Mouse (Mus musculus) kidney, postnatal 0 days (tissue): ENCODE data around the gene Shank2. TPM values are rescaled to one million over a fixed set of nuclear protein-coding genes. Genes with fewer than 3 reads are reported as not detected.

Experiments
- ATAC-seq: fragments of 200-750 bp; cut with Nextera tagmentation; replicated peaks from 2 replicates; pipeline ENCODE4 v1.8.0; 2017; ENCODE audit warnings: low read depth, moderate number of reproducible peaks, moderate TSS enrichment, moderate library complexity; ENCODE audit not compliant: low FRiP score
- DNase-seq: peaks from one replicate; pipeline ENCODE4 v3.0.0-alpha.2; 2016; ENCODE audit warnings: low spot score
- H3K27ac ChIP-seq: fragments of 300-500 bp; sonication (generic); 2 replicates; pipeline ENCODE4 v1.5.1; 2014; ENCODE audit warnings: mild to moderate bottlenecking
- H3K27me3 ChIP-seq: fragments of 300-500 bp; sonication (generic); 2 replicates; pipeline ENCODE4 v1.6.1; 2014; ENCODE audit warnings: low read length, mixed read lengths; ENCODE audit not compliant: insufficient read depth
- H3K36me3 ChIP-seq: fragments of 300-500 bp; sonication (generic); 2 replicates; pipeline ENCODE4 v1.6.1; 2014; ENCODE audit warnings: low read length, mixed read lengths; ENCODE audit not compliant: insufficient read depth
- H3K4me1 ChIP-seq: fragments of 300-500 bp; sonication (generic); replicated peaks from 2 replicates; pipeline ENCODE4 v1.6.1; 2014; ENCODE audit warnings: antibody characterized with exemption, low read length, mixed read lengths; ENCODE audit not compliant: insufficient read depth
- H3K4me2 ChIP-seq: fragments of 300-500 bp; sonication (generic); 2 replicates; pipeline ENCODE4 v1.6.1; 2014; ENCODE audit warnings: mild to moderate bottlenecking, low read length, moderate library complexity, mixed read lengths
- H3K4me3 ChIP-seq: fragments of 300-500 bp; sonication (generic); replicated peaks from 2 replicates; pipeline ENCODE4 v1.5.1; 2014; ENCODE audit warnings: low read depth, low read length
- H3K9ac ChIP-seq: fragments of 300-500 bp; sonication (generic); 2 replicates; pipeline ENCODE4 v1.6.1; 2014; ENCODE audit warnings: low read depth, low read length
- H3K9me3 ChIP-seq: fragments of 300-500 bp; sonication (generic); replicated peaks from 2 replicates; pipeline ENCODE4 v1.6.1; 2016; ENCODE audit warnings: low read length, inconsistent platforms, mixed read lengths
- CTCF ChIP-seq: IDR thresholded peaks from 2 replicates; pipeline ENCODE4 v1.5.1; 2016; ENCODE audit warnings: antibody characterized with exemption, low read depth, mild to moderate bottlenecking, moderate library complexity
- WGBS: fragments of 180-500 bp; shearing (Covaris S2); extraction: QIAGEN DNeasy Blood & Tissue Kit; methylation state at CpG from one replicate; pipeline ENCODE4 v1.1.7; 2014; 5-methylcytosine and 5-hydroxymethylcytosine counted together
- polyA plus RNA-seq: library from polyadenylated mRNA; unstranded; fragments of >200 nt; fragmentation: Nextera tagmentation; extraction: Ambion mirVana; gene quantifications from 2 replicates; pipeline ENCODE4 v1.2.1, GENCODE M21; 2015

Gene Shank2
- polyA plus RNA-seq, 1 experiment from 2014 or later = 2.6 TPM

- Histone ChIP-seq H3K4me1 (no peaks in the 10 kb centered on the region), H3K4me2 (no peak overlapping the region), H3K27ac (no peak overlapping the region), H3K9me3 (no peaks in the 10 kb centered on the region), H3K27me3 (no peaks in the 10 kb centered on the region), H3K4me3 (no peak overlapping the region), H3K36me3 (peaks cover 87% of the 10 kb centered on the region), H3K9ac (no peak overlapping the region)
- ATAC-seq (no peak), DNase-seq (no peak)
- 92% methylated on average over 11 of the region's 11 CpGs for WGBS
- TF ChIP-seq CTCF = no peak
Measured at GRCm38 (mm10) chr7:144441466-144441865, 439.7 kb downstream of the Shank2 start.

GRCm38 (mm10) chr7:144441976-144442375, 440.2 kb downstream of the Shank2 start:
- H3K9ac ChIP-seq = no peak overlapping the region
- 92% methylated on average over 4 of the region's 4 CpGs for WGBS
- TF ChIP-seq CTCF = no peak
- H3K9me3 ChIP-seq = no peaks in the 10 kb centered on the region
- DNase-seq (no peak), ATAC-seq (no peak)
- H3K27me3 ChIP-seq = no peaks in the 10 kb centered on the region
- no peak overlapping the region for H3K4me3 ChIP-seq
- no peak overlapping the region for H3K27ac ChIP-seq
- no peak overlapping the region for H3K4me2 ChIP-seq
- no peaks in the 10 kb centered on the region for H3K4me1 ChIP-seq
- H3K36me3 ChIP-seq = peaks cover 86% of the 10 kb centered on the region

- H3K9me3 ChIP-seq = no peaks in the 10 kb centered on the region
- H3K36me3 ChIP-seq = peaks cover 77% of the 10 kb centered on the region
- ATAC-seq (no peak), DNase-seq (no peak)
- no peak overlapping the region for H3K9ac ChIP-seq
- TF ChIP-seq CTCF = no peak
- 91% methylated on average over 7 of the region's 7 CpGs for WGBS
- H3K27me3 ChIP-seq = no peaks in the 10 kb centered on the region
- H3K4me1 ChIP-seq = no peaks in the 10 kb centered on the region
- no peak overlapping the region for H3K27ac ChIP-seq
- H3K4me2 ChIP-seq = no peak overlapping the region
- no peak overlapping the region for H3K4me3 ChIP-seq
Measured at GRCm38 (mm10) chr7:144444788-144445187, 443.1 kb downstream of the Shank2 start.

- Histone ChIP-seq H3K4me2 (no peak overlapping the region), H3K9ac (no peak overlapping the region), H3K4me1 (no peaks in the 10 kb centered on the region), H3K9me3 (no peaks in the 10 kb centered on the region), H3K36me3 (peaks cover 76% of the 10 kb centered on the region), H3K4me3 (no peak overlapping the region), H3K27ac (no peak overlapping the region), H3K27me3 (no peaks in the 10 kb centered on the region)
- no peak for ATAC-seq
- 93% methylated on average over 3 of the region's 3 CpGs for WGBS
- TF ChIP-seq CTCF = no peak
- no peak for DNase-seq
Measured at GRCm38 (mm10) chr7:144447146-144447545, 445.4 kb downstream of the Shank2 start.

- Histone ChIP-seq H3K27me3 (no peaks in the 10 kb centered on the region), H3K4me3 (no peak overlapping the region), H3K9me3 (no peaks in the 10 kb centered on the region), H3K36me3 (peaks cover 77% of the 10 kb centered on the region), H3K4me1 (no peaks in the 10 kb centered on the region), H3K9ac (no peak overlapping the region), H3K27ac (no peak overlapping the region), H3K4me2 (no peak overlapping the region)
- ATAC-seq (no peak), DNase-seq (no peak)
- WGBS = 87% methylated on average over 1 of the region's 1 CpGs
- no peak for TF ChIP-seq CTCF
Measured at GRCm38 (mm10) chr7:144448186-144448585, 446.5 kb downstream of the Shank2 start.

GRCm38 (mm10) chr7:144449637-144450570, 448.2 kb downstream of the Shank2 start:
- H3K27ac ChIP-seq = no peak overlapping the region
- TF ChIP-seq CTCF = no peak
- H3K9ac ChIP-seq = no peak overlapping the region
- no peaks in the 10 kb centered on the region for H3K9me3 ChIP-seq
- no peak for DNase-seq
- H3K36me3 ChIP-seq = peaks cover 82% of the 10 kb centered on the region
- no peaks in the 10 kb centered on the region for H3K27me3 ChIP-seq
- no peak overlapping the region for H3K4me2 ChIP-seq
- 91% methylated on average over 13 of the region's 13 CpGs for WGBS
- no peak overlapping the region for H3K4me3 ChIP-seq
- no peak for ATAC-seq
- H3K4me1 ChIP-seq = no peaks in the 10 kb centered on the region
